Mouse (Mus musculus) spleen, postnatal 36 days (tissue): ENCODE data around the gene Guca2b.
A peak's percentile ranks its signal among the peaks of the same experiment; 100 is the strongest.
"Not testable (repeated sequence)": the region's sequence is repeated elsewhere in the genome, so short reads cannot be mapped to it uniquely, and the experiment has no call there.

Experiments
- DNase-seq, 2 experiments: peaks; one replicate each; pipeline ENCODE4 v3.0.0; 2022; ENCODE audit warnings: low spot score in 2 of 2, mixed read lengths in 1 of 2

Gene Guca2b

GRCm38 (mm10) chr4:119657011-119657410, 1.7 kb downstream of the Guca2b start:
- no peak for DNase-seq

GRCm38 (mm10) chr4:119642666-119643065, 16.1 kb downstream of the Guca2b start:
- DNase-seq = no peak

- no peak for DNase-seq
Measured at GRCm38 (mm10) chr4:119638656-119639055, 20.1 kb downstream of the Guca2b start.

- no peak for DNase-seq
Measured at GRCm38 (mm10) chr4:119637946-119638345, 20.8 kb downstream of the Guca2b start.

DNA sequence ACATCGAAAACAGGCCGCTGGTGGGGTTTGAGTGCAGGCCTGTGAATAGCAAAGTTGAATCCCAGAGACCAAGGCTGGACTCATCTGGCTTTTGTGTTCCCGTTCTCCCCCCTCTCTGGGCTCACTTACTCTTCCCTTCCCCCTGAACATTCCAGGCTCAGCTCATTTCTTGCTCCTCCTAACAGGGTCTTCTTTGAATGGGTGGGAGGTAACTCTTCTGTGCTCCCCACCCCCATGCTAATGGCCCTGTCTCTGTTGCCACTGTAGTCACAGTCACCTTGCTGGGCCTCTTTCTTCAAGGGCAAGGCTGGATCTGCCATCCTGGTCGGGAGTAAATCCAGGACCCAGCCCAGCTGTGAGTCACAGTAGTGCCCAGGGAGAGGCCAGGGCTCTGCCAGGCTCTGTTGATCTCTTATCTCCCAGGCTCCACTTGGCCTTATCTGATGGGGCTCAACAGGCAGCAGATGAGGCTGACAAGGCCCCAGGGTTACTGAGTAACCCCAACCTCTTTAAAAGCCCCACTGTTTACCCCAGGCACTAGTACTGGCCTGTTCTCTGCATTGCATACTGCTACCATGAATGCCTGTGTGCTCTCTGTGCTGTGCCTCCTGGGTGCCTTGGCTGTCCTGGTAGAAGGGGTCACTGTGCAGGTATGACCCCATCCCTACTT, 21.4 kb downstream of the Guca2b start, which contains the start of gene Guca2a:
Gene Guca2a, plus strand, starts transcription at position 529 of the 670 bp plus-strand sequence.
- DNase-seq = no peak

DNA sequence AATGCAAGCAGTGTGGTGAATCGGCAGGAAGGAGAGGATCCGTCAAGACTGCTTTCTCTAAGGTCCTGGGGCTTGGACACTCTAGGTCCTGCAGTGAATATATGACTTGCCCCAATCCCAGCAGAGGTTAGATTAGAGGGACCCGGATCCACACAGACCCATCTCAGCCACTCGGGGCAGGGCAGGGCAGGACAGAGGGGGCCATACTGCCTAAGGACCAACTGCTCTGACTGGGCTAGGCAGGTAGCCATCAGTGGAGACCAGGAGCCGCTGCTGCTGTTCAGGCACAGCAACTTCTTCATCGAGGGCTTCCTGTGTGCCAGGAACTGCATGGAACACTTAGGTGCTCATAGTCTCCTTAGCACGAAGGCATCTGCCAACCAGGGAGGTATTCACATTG, 22.0 kb downstream of the Guca2b start:
- DNase-seq = no peak

DNA sequence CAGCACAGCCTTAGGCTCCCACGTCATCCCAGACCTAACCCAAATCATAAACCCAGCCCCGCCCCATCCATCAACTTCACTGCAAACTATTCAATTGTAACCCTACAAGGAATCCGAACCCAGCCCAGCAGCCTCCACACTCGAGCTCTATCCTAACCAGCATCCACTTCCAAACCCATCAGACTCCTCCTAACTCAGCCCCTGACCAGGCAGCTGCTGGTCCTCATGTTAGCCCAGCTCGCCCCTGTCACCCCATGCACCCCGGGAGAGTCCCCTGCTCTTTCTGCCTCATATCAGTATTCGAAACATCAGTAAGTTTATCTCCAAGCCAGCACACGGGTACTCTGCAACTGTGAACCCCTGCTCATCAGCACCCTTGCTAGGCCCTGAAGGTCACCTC, 23.1 kb downstream of the Guca2b start:
- DNase-seq = no peak

DNA sequence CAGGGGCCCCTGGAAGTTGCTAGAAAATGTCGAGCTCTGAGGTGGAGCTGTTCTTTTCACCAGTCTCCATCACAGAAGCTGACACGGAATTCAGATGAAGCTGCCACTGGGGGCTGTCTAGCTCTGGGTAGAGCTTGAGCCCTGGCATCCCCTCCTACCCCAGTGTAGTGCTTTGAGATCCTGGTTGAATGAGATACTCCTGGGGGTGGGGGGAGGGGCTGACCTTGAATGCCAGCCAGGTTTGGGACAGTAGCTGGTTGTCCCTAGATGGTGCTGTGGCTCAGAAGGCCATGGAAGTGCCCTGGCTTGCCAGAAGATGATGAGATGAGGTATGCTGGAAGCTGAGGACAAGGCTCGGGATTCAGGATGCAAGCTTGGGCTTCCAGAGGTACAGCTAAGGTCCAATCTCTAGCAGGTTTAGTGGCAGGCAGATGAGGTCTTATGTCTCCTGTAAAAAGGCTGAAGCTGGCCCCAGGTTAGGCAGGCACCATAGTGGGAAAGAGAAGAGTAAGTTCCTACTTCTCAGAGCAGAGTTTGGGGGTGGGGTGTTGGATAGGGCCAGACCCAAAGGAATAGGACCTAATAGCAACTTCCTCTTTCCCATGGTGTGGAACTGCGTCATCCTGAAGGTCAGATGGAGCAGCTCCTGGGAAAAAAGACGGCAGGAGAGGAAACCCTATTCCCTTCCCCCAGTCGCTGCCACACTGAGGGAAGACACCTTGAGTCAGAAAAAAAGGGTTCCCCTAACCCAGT, 23.7 kb downstream of the Guca2b start:
- no peak for DNase-seq

DNA sequence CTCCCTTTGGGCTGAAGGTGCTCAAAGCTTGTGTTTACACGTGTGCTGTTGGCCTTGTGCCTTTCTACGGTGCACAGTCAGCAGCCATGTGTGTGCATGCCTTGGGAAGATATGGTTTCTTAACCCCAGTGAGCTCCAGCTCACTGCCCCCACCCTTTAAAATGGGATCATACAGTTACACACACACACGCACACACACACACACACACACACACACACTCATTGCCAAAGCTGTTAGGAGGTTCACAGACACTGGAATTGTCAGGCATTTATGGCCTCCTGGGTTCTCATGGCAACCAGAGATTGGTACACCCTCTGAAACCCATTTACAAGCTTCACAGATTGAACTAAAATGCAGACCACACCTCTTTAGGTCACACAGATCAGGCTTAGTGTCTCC, 24.8 kb downstream of the Guca2b start:
- DNase-seq = no peak

GRCm38 (mm10) chr4:119633342-119633741, 25.4 kb downstream of the Guca2b start:
- DNase-seq = no peak

DNA sequence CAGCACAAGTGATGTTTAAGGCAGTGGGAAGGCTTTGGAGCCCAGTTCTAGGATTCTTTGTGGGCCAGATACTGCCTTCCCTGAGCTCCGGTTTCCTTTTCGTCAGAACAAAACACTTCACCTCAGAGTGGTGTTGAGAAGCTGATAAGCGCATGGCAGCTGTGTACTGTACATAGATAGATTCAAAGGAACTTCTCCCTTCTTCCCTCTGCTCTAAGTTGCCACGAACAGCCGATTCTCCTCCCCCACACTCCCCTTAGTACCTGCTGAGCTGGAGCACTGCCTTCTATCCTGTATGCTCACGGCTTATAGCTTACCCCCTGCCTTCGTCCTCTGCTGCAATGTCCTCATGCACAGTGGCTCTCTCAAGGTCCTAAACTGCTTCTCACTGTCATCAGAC, 26.0 kb downstream of the Guca2b start:
- DNase-seq = no peak

GRCm38 (mm10) chr4:119631115-119631919, 27.4 kb downstream of the Guca2b start:
- DNase-seq = peak; percentile 32 to 36

DNA sequence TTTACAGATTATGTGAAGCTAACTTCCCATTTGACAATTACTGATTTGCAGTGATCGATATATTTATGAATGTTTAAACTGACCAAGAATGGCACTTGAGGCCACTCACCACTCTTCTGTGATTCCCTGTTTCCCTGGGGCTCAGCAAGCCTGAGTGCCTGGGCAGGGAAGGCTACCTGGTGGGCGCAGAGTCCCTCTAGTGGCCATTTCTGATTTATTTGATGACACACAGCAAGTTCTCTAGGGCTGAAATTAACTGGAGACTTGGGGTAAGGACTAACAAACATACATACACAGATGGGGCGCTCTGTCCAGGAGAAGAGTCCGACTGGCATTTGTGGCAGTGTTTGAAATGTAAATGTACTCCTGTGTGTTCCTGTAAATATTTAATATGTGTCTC, 30.4 kb downstream of the Guca2b start:
- DNase-seq = not testable (repeated sequence)

- no peak for DNase-seq
Measured at GRCm38 (mm10) chr4:119627317-119627716, 31.4 kb downstream of the Guca2b start.

DNA sequence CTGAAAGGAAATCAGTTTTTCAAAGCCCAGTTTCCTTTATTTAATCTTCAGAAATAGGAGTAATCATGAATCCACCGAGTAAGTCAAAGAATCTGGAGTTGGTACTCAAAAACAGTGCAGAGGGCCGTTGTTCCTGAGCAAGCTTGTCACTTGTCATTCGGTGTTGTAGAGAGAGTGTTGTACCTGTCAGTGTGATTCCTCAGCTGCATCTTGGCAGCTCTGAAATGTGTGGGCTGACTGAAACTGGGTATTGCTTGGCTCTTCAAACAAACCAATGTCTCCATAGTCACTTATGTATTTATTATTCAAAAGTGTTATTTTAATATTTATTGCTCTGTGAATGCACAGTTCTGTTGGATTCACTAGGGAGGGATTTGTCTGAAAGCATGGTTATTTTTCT, 31.9 kb downstream of the Guca2b start:
- DNase-seq = no peak

DNA sequence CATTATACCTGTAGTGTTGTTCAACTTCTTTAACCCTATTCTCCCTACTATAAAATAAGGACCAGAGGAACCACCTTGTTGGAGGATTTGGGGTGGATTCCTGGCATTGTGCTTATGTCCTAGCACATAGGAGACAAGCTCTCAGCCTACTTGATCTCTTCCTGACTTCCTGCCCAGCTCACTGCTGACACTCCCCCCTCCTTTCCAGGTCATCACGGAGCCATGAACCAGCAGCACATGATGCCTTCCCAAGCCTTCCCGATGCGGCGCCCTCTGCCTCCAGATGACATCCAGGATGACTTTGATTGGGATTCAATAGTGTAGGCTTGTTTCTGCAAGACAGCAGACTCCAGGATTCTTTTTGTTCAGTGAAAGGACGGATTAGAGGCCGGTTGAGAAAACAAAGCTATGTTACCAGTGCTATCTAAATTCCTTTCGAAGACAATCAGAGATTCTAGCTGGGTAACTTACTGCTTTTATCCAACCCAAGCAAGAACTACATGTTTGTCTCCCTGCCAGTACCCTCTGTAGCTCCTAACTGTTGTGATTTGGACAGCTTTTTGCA, 32.6 kb downstream of the Guca2b start:
- DNase-seq = no peak

DNA sequence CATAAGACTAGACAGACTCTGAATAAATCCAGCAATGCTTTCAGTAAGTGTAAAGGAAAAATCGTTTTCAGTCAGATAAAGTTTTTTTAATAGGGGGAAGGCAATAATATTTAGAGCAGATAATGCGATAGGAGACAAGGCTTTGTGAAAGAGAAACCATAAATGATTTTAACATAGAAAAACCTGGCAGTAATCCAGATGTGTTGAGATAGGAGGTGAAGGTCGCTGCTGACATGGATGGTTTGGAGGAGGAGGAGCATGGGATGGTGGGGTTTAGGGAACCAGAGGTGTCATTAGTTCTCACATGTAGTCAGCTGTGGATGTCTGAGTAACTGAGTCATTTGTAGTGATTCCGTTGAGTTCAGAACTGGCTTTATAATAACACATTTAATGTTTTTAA, 44.0 kb downstream of the Guca2b start:
- no peak for DNase-seq

- no peak for DNase-seq
Measured at GRCm38 (mm10) chr4:119614078-119614477, 44.7 kb downstream of the Guca2b start.

DNA sequence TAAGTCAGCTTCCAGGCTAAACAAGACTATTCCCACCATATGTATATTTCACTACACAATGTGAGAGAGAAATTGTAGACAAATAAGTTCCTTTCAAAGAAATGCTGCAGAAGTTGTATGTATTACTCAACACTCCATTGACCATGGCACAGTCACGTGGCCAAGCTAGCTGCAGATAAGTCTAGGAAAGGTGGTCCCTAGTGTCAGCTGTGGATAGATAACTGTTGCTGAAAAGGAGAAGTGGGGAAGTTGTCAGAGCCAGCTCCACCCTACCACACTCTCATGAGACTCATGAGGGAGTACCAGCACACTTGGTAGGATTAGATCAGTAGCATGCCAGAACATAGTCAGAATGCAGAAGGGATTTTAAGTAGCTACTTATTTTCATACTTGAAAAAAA, 49.3 kb downstream of the Guca2b start:
- DNase-seq = peak; percentile 56 to 57
